Mouse (Mus musculus): ENCODE measurements at regions not wholly inside any gene's neighbourhood (a gene's known extent, or its start where the extent isn't known, plus 50 kb on each side); places are given as distances from the start of the nearest gene placed in this dataset.

DNA sequence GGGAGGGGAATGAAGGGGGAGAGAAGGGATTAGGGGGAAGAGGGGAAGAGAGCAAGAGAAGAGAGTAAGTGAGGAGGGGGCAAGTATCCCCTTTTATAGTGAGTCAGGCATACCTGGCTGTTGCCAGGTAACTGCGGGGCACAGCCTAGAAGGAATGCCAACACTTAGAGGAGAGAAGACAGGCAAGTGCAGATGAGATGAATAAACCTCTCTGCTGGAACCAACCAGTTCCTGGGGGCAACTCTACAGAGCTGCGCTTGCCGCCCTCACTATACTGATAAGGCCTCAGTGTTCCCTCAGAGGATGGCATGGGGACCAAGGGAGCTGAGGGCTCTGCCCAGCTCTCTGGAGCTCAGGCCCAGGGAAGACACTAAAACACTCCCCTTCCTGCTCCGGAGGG, 192.2 kb downstream of the Opa1 start:
- Histone ChIP-seq H3K27ac (no peak overlapping the region), H3K4me1 (replicated peaks; ENCODE audit: control insufficient read depth in 2 of 2, insufficient read depth in 2 of 2, low read length in 1 of 2) (0 out of 4 replicates have a peak, but pooled peaks cover 0 to 2% of the 10 kb centered on the region in 2 experiments), H3K27me3 (ENCODE audit: control insufficient read depth, insufficient read depth, low read length) (no peaks in the 10 kb centered on the region), H3K9ac (replicated peaks) (no peak overlapping the region), H3K9me3 (ENCODE audit: control insufficient read depth, low read length) (no peaks in the 10 kb centered on the region), H3K36me3 (replicated peaks; ENCODE audit: control insufficient read depth, insufficient read depth, low read depth) (no peaks in the 10 kb centered on the region), H3K4me2 (ENCODE audit: low read depth) (no peak overlapping the region), H3K4me3 (ENCODE audit: insufficient read depth in 1 of 2, low read depth in 2 of 2, low read length in 2 of 2) (no peak overlapping the region)
- 34% methylated on average over 4 of the region's 4 CpGs for WGBS (ENCODE audit: insufficient replicate concordance)
- no peak for TF ChIP-seq EP300 (IDR thresholded peaks at IDR 0.05; ENCODE audit: low read depth)
- no peak for TF ChIP-seq CTCF (IDR thresholded peaks at IDR 0.05; ENCODE audit: low read depth)
- ATAC-seq (ENCODE audit: insufficient read depth) (no peak), DNase-seq (ENCODE audit: low read depth in 3 of 3, low spot score in 3 of 3) (no peak)

DNA sequence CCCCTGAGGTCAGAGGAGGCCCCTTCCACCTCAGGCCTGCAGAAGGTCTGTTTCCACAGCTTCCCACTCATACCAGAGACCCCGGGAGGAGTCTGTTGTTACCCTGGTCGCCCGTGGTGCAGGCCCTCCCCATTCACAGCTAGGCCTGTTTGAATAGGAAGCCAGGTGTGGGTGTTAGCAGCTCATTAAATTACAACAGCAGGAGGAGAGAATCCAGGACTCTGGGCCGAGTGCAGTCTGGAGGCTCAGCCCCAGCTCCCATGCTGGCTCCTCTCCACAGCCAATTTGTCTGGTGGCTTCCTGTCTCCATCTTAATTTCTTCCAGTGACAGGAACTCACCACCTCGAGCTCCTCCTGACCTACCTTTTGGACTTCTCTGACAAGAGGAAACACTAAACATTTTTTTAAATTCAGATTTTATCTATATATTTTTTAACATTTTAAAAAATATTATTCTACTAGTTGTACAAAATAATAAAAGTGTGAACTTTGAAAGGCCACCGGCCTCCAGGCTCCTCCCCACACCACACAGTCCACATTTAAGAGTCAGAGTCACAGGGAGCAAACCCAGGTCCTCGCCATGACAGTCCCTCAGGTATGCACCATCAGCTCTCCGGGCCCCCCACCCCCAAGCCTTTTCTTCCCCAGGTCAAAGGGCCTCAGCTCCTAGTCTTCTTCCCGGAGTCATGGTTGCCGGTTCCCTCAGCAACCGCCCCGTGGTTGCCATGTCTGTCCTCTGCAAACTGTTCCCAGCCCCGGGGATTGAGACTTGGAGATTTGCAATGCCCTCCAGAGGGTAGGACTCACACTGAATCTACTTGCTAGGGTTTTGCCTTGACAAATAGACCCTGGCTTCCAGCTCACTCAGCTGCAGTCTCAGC, 192.8 kb downstream of the Opa1 start:
- ATAC-seq (ENCODE audit: insufficient read depth): no peak
- no peak for TF ChIP-seq EP300 (IDR thresholded peaks at IDR 0.05; ENCODE audit: low read depth)
- no peak for TF ChIP-seq CTCF (IDR thresholded peaks at IDR 0.05; ENCODE audit: low read depth)
- Histone ChIP-seq H3K4me2 (ENCODE audit: low read depth) (no peak overlapping the region), H3K9me3 (ENCODE audit: control insufficient read depth, low read length) (no peaks in the 10 kb centered on the region), H3K4me3 (ENCODE audit: insufficient read depth in 1 of 2, low read depth in 2 of 2, low read length in 2 of 2) (no peak overlapping the region), H3K4me1 (replicated peaks; ENCODE audit: control insufficient read depth in 2 of 2, insufficient read depth in 2 of 2, low read length in 1 of 2) (0 out of 4 replicates have a peak, but pooled peaks cover 0 to 2% of the 10 kb centered on the region in 2 experiments), H3K36me3 (replicated peaks; ENCODE audit: control insufficient read depth, insufficient read depth, low read depth) (no peaks in the 10 kb centered on the region), H3K27me3 (ENCODE audit: control insufficient read depth, insufficient read depth, low read length) (no peaks in the 10 kb centered on the region), H3K27ac (no peak overlapping the region), H3K9ac (replicated peaks) (no peak overlapping the region)
- 40% methylated on average over 13 of the region's 13 CpGs for WGBS (ENCODE audit: insufficient replicate concordance)
- DNase-seq (ENCODE audit: low read depth in 3 of 3, low spot score in 3 of 3): no peak

DNA sequence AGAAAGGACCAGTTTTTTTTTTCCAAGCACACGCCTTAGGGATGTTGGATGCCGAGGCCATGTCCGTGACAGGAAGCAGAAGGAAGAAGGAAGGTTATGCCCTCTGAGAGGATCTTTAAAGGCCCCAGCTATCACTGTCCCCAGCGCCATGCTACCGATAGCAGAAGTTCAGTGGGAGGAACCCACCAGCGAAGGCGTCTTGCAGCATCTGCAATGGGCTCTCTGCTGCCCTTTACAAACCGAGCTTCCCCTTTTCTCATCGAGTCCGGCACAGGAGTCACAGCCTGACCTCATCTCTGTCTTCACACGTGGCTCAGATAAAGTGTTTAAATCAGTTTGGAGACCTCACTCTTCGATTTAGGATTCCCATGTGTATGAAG, 193.5 kb downstream of the Opa1 start:
- DNase-seq (ENCODE audit: low read depth in 3 of 3, low spot score in 3 of 3) (peak in 1 of 3 experiments; percentile 10), ATAC-seq (ENCODE audit: insufficient read depth) (no peak)
- 13% methylated on average over 12 of the region's 12 CpGs for WGBS (ENCODE audit: insufficient replicate concordance)
- Histone ChIP-seq H3K27me3 (ENCODE audit: control insufficient read depth, insufficient read depth, low read length) (no peaks in the 10 kb centered on the region), H3K27ac (no peak overlapping the region), H3K9ac (replicated peaks) (no peak overlapping the region), H3K36me3 (replicated peaks; ENCODE audit: control insufficient read depth, insufficient read depth, low read depth) (no peaks in the 10 kb centered on the region), H3K4me1 (replicated peaks; ENCODE audit: control insufficient read depth in 2 of 2, insufficient read depth in 2 of 2, low read length in 1 of 2) (0 out of 4 replicates have a peak, but pooled peaks cover 0 to 2% of the 10 kb centered on the region in 2 experiments), H3K4me2 (ENCODE audit: low read depth) (no peak overlapping the region), H3K4me3 (ENCODE audit: insufficient read depth in 1 of 2, low read depth in 2 of 2, low read length in 2 of 2) (no peak overlapping the region), H3K9me3 (ENCODE audit: control insufficient read depth, low read length) (no peaks in the 10 kb centered on the region)
- TF ChIP-seq EP300 (IDR thresholded peaks at IDR 0.05; ENCODE audit: low read depth) (no peak), CTCF (IDR thresholded peaks at IDR 0.05; ENCODE audit: low read depth) (no peak)

DNA sequence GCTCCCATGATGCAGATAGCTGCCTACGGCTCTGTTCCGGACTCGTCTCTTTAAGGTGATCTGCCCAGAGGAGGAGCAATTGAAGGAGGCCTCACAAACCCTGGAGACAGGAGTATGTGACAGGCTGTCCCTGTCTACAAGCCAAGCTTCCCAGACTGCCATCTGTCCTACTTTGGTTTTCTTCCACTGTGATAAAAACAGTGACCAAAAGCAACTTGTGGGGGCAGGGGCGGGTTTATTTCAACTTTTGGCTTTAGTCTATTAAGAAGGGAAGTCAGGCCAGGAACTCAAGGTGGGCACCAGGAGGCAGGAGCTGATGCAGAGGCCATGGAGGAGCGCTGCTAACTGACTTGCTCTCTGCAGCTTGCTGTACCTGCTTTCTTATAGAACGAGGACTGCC, 193.9 kb downstream of the Opa1 start:
- ATAC-seq (ENCODE audit: insufficient read depth) (no peak), DNase-seq (ENCODE audit: low read depth in 3 of 3, low spot score in 3 of 3) (no peak)
- Histone ChIP-seq H3K27me3 (ENCODE audit: control insufficient read depth, insufficient read depth, low read length) (no peaks in the 10 kb centered on the region), H3K4me3 (ENCODE audit: insufficient read depth in 1 of 2, low read depth in 2 of 2, low read length in 2 of 2) (no peak overlapping the region), H3K27ac (no peak overlapping the region), H3K4me2 (ENCODE audit: low read depth) (no peak overlapping the region), H3K9me3 (ENCODE audit: control insufficient read depth, low read length) (no peaks in the 10 kb centered on the region), H3K9ac (replicated peaks) (no peak overlapping the region), H3K4me1 (replicated peaks; ENCODE audit: control insufficient read depth in 2 of 2, insufficient read depth in 2 of 2, low read length in 1 of 2) (0 out of 4 replicates have a peak, but pooled peaks cover 0 to 2% of the 10 kb centered on the region in 2 experiments), H3K36me3 (replicated peaks; ENCODE audit: control insufficient read depth, insufficient read depth, low read depth) (no peaks in the 10 kb centered on the region)
- no peak for TF ChIP-seq EP300 (IDR thresholded peaks at IDR 0.05; ENCODE audit: low read depth)
- 66% methylated on average over 6 of the region's 6 CpGs for WGBS (ENCODE audit: insufficient replicate concordance)

DNA sequence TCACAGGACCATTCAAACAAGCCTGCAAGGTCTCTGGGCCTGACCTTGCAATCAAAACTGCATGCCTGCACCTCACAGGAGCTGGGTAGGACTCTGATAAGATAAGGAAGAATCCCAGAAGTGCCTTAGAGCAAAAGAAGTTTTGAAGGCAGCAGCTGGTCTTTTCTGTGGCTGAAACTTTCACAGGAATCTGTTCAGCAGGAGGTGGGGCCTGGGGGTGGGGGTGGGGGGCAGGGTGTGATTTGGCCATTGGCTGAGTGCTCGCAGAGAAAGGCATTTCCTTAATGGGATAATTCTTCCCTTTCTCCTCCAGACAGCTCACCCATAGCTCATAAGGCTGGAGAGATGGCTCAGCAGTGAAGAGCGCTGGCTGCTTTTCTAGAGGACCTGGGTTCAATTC, 195.8 kb downstream of the Opa1 start:
- ATAC-seq (ENCODE audit: insufficient read depth): no peak
- H3K9ac ChIP-seq (replicated peaks): no peak overlapping the region
- no peak overlapping the region for H3K4me3 ChIP-seq (ENCODE audit: insufficient read depth in 1 of 2, low read depth in 2 of 2, low read length in 2 of 2)
- H3K27me3 ChIP-seq (ENCODE audit: control insufficient read depth, insufficient read depth, low read length): no peaks in the 10 kb centered on the region
- DNase-seq (ENCODE audit: low read depth in 3 of 3, low spot score in 3 of 3): no peak
- H3K36me3 ChIP-seq (replicated peaks; ENCODE audit: control insufficient read depth, insufficient read depth, low read depth): no peaks in the 10 kb centered on the region
- H3K9me3 ChIP-seq (ENCODE audit: control insufficient read depth, low read length): no peaks in the 10 kb centered on the region
- 0 out of 4 replicates have a peak, but pooled peaks cover 0 to 2% of the 10 kb centered on the region in 2 experiments for H3K4me1 ChIP-seq (replicated peaks; ENCODE audit: control insufficient read depth in 2 of 2, insufficient read depth in 2 of 2, low read length in 1 of 2)
- 51% methylated on average over 2 of the region's 2 CpGs for WGBS (ENCODE audit: insufficient replicate concordance)
- no peak overlapping the region for H3K27ac ChIP-seq
- TF ChIP-seq EP300 (IDR thresholded peaks at IDR 0.05; ENCODE audit: low read depth) (no peak), CTCF (IDR thresholded peaks at IDR 0.05; ENCODE audit: low read depth) (no peak)
- H3K4me2 ChIP-seq (ENCODE audit: low read depth): no peak overlapping the region
